Mouse (Mus musculus) hindbrain, embryonic 11.5 days (tissue): ENCODE results near the gene Liph. TPM values are rescaled to one million over a fixed set of nuclear protein-coding genes. Genes with fewer than 3 reads are reported as not detected.

ENCODE experiments used
- ATAC-seq: fragments of 200-750 bp; cut with Nextera tagmentation; 2 replicates; pipeline ENCODE4 v1.8.0; 2017; ENCODE audit warnings: mild to moderate bottlenecking, moderate TSS enrichment, moderate library complexity; ENCODE audit not compliant: low FRiP score
- DNase-seq: peaks from one replicate; pipeline ENCODE4 v3.0.0-alpha.2; 2015; ENCODE audit warnings: low spot score
- H3K27ac ChIP-seq: fragments of 300-500 bp; sonication (generic); 2 replicates; pipeline ENCODE4 v1.5.1; 2014; ENCODE audit warnings: mild to moderate bottlenecking, low read depth, low read length
- H3K27me3 ChIP-seq: fragments of 300-500 bp; sonication (generic); 2 replicates; pipeline ENCODE4 v1.6.1; 2014; ENCODE audit warnings: mild to moderate bottlenecking, low read length, moderate library complexity, mixed read lengths; ENCODE audit not compliant: control insufficient read depth, insufficient read depth
- H3K36me3 ChIP-seq: fragments of 300-500 bp; sonication (generic); 2 replicates; pipeline ENCODE4 v1.6.1; 2014; ENCODE audit warnings: mild to moderate bottlenecking, low read length, moderate library complexity, mixed read lengths; ENCODE audit not compliant: control insufficient read depth, insufficient read depth
- H3K4me1 ChIP-seq: fragments of 300-500 bp; sonication (generic); replicated peaks from 2 replicates; pipeline ENCODE4 v1.6.1; 2014; ENCODE audit warnings: low read length, mixed read lengths; ENCODE audit not compliant: control insufficient read depth, insufficient read depth
- H3K4me2 ChIP-seq: fragments of 300-500 bp; sonication (generic); replicated peaks from 2 replicates; pipeline ENCODE4 v1.6.1; 2014; ENCODE audit warnings: mild to moderate bottlenecking, low read depth, low read length
- H3K4me3 ChIP-seq: fragments of 300-500 bp; sonication (generic); 2 replicates; pipeline ENCODE4 v1.5.1; 2014; ENCODE audit warnings: low read depth, low read length
- H3K9ac ChIP-seq: fragments of 300-500 bp; sonication (generic); 2 replicates; pipeline ENCODE4 v1.6.1; 2014; ENCODE audit warnings: low read depth, low read length
- H3K9me3 ChIP-seq: fragments of 300-500 bp; sonication (generic); 2 replicates; pipeline ENCODE4 v1.6.1; 2016; ENCODE audit warnings: low read length; ENCODE audit not compliant: control insufficient read depth
- WGBS: fragments of 180-500 bp; shearing (Covaris S2); extraction: QIAGEN DNeasy Blood & Tissue Kit; methylation state at CpG from one replicate; pipeline ENCODE4 v1.1.7; 2014; 5-methylcytosine and 5-hydroxymethylcytosine counted together
- polyA plus RNA-seq: library from polyadenylated mRNA; unstranded; fragments of >200 nt; fragmentation: Nextera tagmentation; extraction: Ambion mirVana; gene quantifications from 2 replicates; pipeline ENCODE4 v1.2.1, GENCODE M21; 2014

Gene Liph
- polyA plus RNA-seq, 1 experiment from 2014 or later = 0.51 TPM

DNA sequence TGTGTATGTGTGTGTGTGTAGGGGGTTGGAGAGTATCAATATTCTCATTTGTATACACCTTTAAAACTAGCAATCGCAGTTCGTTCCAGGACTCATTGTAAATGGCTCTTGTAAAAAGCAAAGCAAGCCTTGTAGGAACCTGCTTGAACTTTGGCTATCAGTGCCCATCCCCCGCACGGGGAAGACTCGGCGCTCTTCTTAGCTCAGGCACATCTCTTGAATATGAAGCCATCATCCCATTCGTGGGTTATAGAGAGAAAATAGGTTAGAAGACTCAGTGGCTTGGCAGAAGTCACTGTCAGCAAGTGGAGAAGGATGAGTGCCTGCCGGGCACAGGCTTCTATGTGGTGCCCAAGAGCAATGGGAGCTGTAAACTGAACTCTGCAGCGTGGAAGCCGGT is 90.8 kb downstream of the Liph start:
- 87% methylated on average over 10 of the region's 10 CpGs for WGBS
- Histone ChIP-seq H3K4me2 (no peak overlapping the region), H3K4me3 (no peak overlapping the region), H3K9ac (no peak overlapping the region), H3K27ac (no peak overlapping the region), H3K4me1 (no peaks in the 10 kb centered on the region), H3K36me3 (no peaks in the 10 kb centered on the region), H3K9me3 (no peaks in the 10 kb centered on the region), H3K27me3 (no peaks in the 10 kb centered on the region)
- ATAC-seq = no peak
- DNase-seq = no peak

Other genes starting within 250 kb of the Liph start
- 1.9 and 2.7 TPM in 2 replicates for gene Ehhadh, start 207.9 kb downstream of the Liph start, polyA plus RNA-seq
- gene Map3k13, start 201.3 kb downstream of the Liph start, polyA plus RNA-seq = 7.5 and 7.8 TPM in 2 replicates
- gene Tmem41a, start 48.1 kb downstream of the Liph start, polyA plus RNA-seq = 42.5 and 45.4 TPM in 2 replicates
- 64.3 and 66.1 TPM in 2 replicates for gene Senp2, start 13.8 kb upstream of the Liph start, polyA plus RNA-seq
- gene Igf2bp2, start 167.6 kb upstream of the Liph start, polyA plus RNA-seq = 122 and 132 TPM in 2 replicates